Mouse (Mus musculus): ENCODE measurements around the gene Klhl40. TPM values are rescaled to one million over a fixed set of nuclear protein-coding genes. Genes with fewer than 3 reads are reported as not detected.
A peak's percentile ranks its signal among the peaks of the same experiment; 100 is the strongest.

Klhl40 gene
- polyA plus RNA-seq, 1 experiment from 2014 or later: 3.6 TPM

DNA sequence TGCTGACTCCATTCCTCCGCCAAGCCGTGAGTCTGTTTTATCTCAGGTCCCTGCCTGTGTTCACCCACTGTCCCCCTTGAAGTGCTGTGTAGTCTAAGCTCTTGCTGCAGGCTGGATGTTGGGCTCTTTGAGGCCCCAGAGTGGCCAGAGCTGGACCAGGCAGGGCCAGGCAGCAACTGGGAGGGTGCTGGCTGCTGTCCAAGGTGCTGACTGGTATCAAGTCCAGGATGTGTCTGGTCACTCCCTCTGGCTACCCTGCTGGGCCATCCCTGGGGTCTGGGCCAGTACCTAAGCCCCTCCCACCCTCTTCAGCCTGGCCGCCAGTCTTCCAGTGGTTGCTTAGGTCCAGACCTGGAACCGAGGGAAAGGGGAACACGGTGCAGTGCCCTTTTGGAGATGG, 13.8 kb downstream of the Klhl40 start:
- ATAC-seq (ENCODE audit: insufficient read depth, low FRiP score, low TSS enrichment) (no peak), DNase-seq (ENCODE audit: low spot score) (peak; percentile 61)
- H3K4me3 ChIP-seq (ENCODE audit: low read depth, low read length): no peak overlapping the region
- 27% methylated on average over 5 of the region's 5 CpGs for WGBS
- H3K36me3 ChIP-seq (ENCODE audit: control insufficient read depth, insufficient read depth, low read length): no peaks in the 10 kb centered on the region
- no peak overlapping the region for H3K27ac ChIP-seq (ENCODE audit: low read depth, low read length)
- H3K27me3 ChIP-seq (ENCODE audit: control insufficient read depth, insufficient read depth, low read length): no peaks in the 10 kb centered on the region
- no peak overlapping the region for H3K9ac ChIP-seq (ENCODE audit: low read length)
- H3K4me2 ChIP-seq (ENCODE audit: low read depth): no peak overlapping the region
- no peaks in the 10 kb centered on the region for H3K9me3 ChIP-seq (ENCODE audit: control insufficient read depth, low read length)
- no peaks in the 10 kb centered on the region for H3K4me1 ChIP-seq (ENCODE audit: control insufficient read depth, insufficient read depth, low read length)

DNA sequence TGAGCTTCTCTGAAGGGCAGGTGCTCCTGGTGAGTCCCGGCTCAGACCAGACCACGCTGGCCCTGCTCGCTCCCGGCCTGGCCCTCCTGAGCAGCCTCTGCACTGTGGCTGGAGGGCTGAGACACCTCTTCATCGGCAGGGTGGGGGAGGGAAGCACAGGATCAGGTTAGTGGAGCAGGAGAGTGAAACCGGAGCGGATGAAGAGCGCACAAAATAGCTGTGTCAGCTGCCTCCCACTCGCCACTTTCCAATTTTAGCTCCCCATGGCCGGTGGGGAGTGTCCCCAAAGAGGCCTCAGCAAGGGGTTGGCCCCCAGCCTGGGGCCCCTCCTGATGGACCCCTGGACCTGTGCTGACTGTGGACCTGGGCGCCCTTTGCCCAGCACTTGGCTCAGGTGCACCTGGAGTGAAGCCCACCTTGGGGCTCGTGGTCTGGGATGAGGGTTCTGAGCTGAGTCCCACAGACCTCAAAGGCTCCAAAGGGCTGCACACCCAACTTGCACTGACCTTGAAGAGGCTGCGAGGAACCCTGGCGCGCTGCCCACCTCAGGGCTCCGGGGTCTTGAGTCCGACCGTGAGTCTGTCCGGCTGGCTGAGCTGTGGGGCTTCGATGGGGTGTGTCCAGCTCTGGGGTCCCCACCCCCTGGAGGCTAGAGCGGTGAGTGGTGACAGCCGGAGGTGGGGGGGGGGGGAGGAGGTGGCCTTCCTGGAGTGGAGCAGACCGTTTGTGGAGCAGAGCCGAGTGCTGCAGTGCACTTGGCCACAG, 14.5 kb downstream of the Klhl40 start, which contains the start of gene Hhatl:
Hhatl (minus strand) TSS at position 751 of the 765 bp plus-strand sequence.
- DNase-seq (ENCODE audit: low spot score): no peak
- no peaks in the 10 kb centered on the region for H3K27me3 ChIP-seq (ENCODE audit: control insufficient read depth, insufficient read depth, low read length)
- H3K36me3 ChIP-seq (ENCODE audit: control insufficient read depth, insufficient read depth, low read length): no peaks in the 10 kb centered on the region
- H3K4me1 ChIP-seq (ENCODE audit: control insufficient read depth, insufficient read depth, low read length): no peaks in the 10 kb centered on the region
- no peak within 1 kb of the TSS for H3K27ac ChIP-seq (ENCODE audit: low read depth, low read length)
- no peak within 1 kb of the TSS for H3K4me2 ChIP-seq (ENCODE audit: low read depth)
- H3K9ac ChIP-seq (ENCODE audit: low read length): no peak within 1 kb of the TSS
- 53% methylated on average over 21 of the region's 24 CpGs for WGBS
- no peak within 1 kb of the TSS for H3K4me3 ChIP-seq (ENCODE audit: low read depth, low read length)
- ATAC-seq (ENCODE audit: insufficient read depth, low FRiP score, low TSS enrichment): no peak
- no peaks in the 10 kb centered on the region for H3K9me3 ChIP-seq (ENCODE audit: control insufficient read depth, low read length)

DNA sequence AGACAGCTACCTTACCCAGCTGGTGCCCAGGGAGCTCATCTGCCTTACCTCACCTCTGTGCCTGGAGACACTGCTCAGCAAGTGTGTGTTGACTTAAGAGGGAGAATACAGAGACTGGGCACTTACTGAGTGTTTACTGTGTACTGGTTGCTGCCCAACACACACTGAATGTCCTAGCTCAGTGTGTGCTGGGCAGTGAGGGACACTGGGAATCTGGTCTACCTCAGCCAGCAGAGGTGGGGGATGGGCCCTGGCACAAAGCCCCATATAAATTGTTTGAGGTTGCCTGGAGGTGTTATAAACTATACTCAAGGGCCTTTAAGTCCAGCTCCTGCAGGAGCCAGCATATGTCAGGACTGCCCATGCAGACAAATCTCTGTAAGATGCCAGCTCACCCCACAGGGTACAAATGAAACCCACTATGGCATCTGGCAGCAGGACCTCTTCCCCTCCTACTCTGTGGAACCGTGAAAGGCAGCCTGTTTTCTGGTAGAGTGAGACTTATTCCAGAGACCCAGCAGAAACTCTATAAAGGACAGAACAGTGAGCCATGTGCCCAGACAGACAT, 17.6 kb downstream of the Klhl40 start:
- H3K4me2 ChIP-seq (ENCODE audit: low read depth): no peak overlapping the region
- H3K36me3 ChIP-seq (ENCODE audit: control insufficient read depth, insufficient read depth, low read length): no peaks in the 10 kb centered on the region
- WGBS: 58% methylated on average over 1 of the region's 1 CpGs
- H3K9ac ChIP-seq (ENCODE audit: low read length): no peak overlapping the region
- no peaks in the 10 kb centered on the region for H3K4me1 ChIP-seq (ENCODE audit: control insufficient read depth, insufficient read depth, low read length)
- ATAC-seq (ENCODE audit: insufficient read depth, low FRiP score, low TSS enrichment): no peak
- DNase-seq (ENCODE audit: low spot score): no peak
- no peak overlapping the region for H3K4me3 ChIP-seq (ENCODE audit: low read depth, low read length)
- no peak overlapping the region for H3K27ac ChIP-seq (ENCODE audit: low read depth, low read length)
- H3K27me3 ChIP-seq (ENCODE audit: control insufficient read depth, insufficient read depth, low read length): no peaks in the 10 kb centered on the region
- no peaks in the 10 kb centered on the region for H3K9me3 ChIP-seq (ENCODE audit: control insufficient read depth, low read length)

DNA sequence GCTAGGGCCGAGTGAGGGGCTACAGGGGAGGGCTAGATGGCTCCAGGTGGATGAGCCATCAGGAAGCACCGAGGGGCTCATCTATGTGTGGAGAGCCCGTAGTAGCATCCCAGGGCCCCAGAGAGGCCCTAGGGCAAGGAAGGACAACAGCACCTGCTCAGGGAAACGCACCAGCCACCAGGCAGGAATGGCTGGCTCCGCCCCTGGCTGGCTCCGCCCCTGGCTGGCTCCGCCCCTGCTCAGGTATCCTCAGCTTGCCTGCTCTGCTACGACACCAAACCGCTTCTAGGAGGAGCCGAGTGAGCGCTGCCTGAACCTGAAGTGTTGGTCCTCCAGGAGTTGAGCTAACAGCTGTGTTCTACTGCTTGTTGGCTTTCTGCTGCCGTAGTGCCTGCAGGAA, 20.3 kb downstream of the Klhl40 start:
- Histone ChIP-seq H3K4me2 (ENCODE audit: low read depth) (no peak overlapping the region), H3K27ac (ENCODE audit: low read depth, low read length) (no peak overlapping the region), H3K9me3 (ENCODE audit: control insufficient read depth, low read length) (no peaks in the 10 kb centered on the region), H3K9ac (ENCODE audit: low read length) (no peak overlapping the region), H3K36me3 (ENCODE audit: control insufficient read depth, insufficient read depth, low read length) (no peaks in the 10 kb centered on the region), H3K4me1 (ENCODE audit: control insufficient read depth, insufficient read depth, low read length) (no peaks in the 10 kb centered on the region; the same call in 1 of the 2 replicates), H3K4me3 (ENCODE audit: low read depth, low read length) (no peak overlapping the region), H3K27me3 (ENCODE audit: control insufficient read depth, insufficient read depth, low read length) (no peaks in the 10 kb centered on the region)
- DNase-seq (ENCODE audit: low spot score): no peak
- ATAC-seq (ENCODE audit: insufficient read depth, low FRiP score, low TSS enrichment): no peak
- 7% methylated on average over 12 of the region's 12 CpGs for WGBS

DNA sequence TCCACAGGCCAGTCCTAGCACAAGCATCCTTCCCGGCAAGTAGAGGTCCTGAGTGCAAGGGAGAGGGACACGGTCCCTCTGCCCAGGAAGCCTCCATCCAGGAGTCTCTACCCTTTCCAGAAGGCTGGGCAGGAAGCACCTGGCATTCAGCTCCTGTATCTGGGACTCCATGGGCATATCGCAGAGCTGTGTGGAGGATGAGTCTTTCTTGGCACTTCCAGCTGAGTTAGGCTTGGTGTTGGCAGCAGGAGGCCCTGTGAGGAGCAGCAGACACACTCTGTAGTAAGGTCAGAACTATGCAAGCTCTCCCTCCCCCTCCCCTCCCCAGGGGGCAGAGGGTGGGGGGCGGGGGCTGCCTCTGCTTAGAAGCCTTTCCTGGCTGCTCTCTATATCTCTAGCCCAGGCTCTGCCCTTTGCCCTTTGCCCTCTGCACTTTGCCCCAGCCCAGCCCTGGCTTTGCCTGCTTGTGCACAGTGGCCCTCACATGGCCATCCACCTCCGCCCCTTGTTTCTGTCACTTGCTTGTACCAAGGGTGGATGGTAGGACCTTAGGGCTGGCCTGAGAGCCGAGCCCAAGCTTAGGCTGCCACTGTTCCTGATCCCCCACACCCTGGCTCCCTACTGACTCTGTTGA, 21.6 kb downstream of the Klhl40 start:
- 0 out of 2 replicates have a peak overlapping the region, but pooled peaks have one; percentile 23 for H3K9ac ChIP-seq (ENCODE audit: low read length)
- H3K4me1 ChIP-seq (ENCODE audit: control insufficient read depth, insufficient read depth, low read length): no peaks in the 10 kb centered on the region; the same call in 1 of the 2 replicates
- no peaks in the 10 kb centered on the region for H3K36me3 ChIP-seq (ENCODE audit: control insufficient read depth, insufficient read depth, low read length)
- DNase-seq (ENCODE audit: low spot score) (no peak), ATAC-seq (ENCODE audit: insufficient read depth, low FRiP score, low TSS enrichment) (no peak)
- no peak overlapping the region for H3K4me2 ChIP-seq (ENCODE audit: low read depth)
- no peak overlapping the region for H3K27ac ChIP-seq (ENCODE audit: low read depth, low read length)
- 46% methylated on average over 6 of the region's 6 CpGs for WGBS
- H3K4me3 ChIP-seq (ENCODE audit: low read depth, low read length): no peak overlapping the region
- H3K9me3 ChIP-seq (ENCODE audit: control insufficient read depth, low read length): no peaks in the 10 kb centered on the region
- H3K27me3 ChIP-seq (ENCODE audit: control insufficient read depth, insufficient read depth, low read length): no peaks in the 10 kb centered on the region

DNA sequence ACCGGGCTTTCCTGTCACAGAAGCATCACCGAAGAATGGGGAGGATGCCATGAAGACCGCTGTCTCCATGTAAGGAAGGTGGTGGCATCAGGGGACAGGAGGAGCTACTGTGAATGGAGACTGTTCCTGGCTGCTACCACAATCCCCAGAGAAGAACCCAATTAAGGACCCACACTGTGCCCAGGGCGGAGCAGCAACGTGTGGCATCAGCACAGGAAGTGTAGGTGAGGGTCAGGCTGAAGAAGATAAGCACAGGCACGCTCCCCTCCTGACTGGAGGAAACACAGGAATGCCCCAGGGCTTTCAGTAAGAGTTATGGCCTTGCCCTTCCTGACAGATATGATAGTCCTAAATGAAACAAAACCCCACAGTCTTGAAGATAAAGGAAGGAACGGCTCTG, 25.3 kb downstream of the Klhl40 start:
- Histone ChIP-seq H3K4me3 (ENCODE audit: low read depth, low read length) (no peak overlapping the region), H3K4me1 (ENCODE audit: control insufficient read depth, insufficient read depth, low read length) (no peaks in the 10 kb centered on the region; the same call in 1 of the 2 replicates), H3K9ac (ENCODE audit: low read length) (no peak overlapping the region), H3K9me3 (ENCODE audit: control insufficient read depth, low read length) (no peaks in the 10 kb centered on the region), H3K36me3 (ENCODE audit: control insufficient read depth, insufficient read depth, low read length) (no peaks in the 10 kb centered on the region), H3K27me3 (ENCODE audit: control insufficient read depth, insufficient read depth, low read length) (no peaks in the 10 kb centered on the region), H3K4me2 (ENCODE audit: low read depth) (no peak overlapping the region), H3K27ac (ENCODE audit: low read depth, low read length) (no peak overlapping the region)
- no peak for DNase-seq (ENCODE audit: low spot score)
- ATAC-seq (ENCODE audit: insufficient read depth, low FRiP score, low TSS enrichment): no peak
- WGBS: 72% methylated on average over 7 of the region's 7 CpGs

DNA sequence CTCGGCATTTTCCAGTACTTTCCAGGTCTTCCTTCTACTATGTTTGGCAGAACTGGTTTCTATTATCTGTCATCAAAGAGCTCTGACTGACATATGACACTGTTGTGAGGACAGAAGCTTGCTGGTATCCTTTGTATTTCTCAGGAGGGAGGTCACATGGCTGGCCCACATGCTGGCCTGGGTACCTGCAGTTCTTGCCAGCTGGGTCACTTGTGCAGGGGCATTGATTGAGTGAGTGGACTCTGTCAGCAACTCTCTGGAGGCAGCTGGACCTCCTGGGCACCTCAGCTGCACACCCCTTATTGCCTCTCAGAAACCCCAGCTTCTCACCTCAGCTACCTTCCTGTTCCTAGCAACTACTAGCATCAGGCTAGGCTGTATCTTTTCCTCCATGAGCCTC, 30.1 kb downstream of the Klhl40 start:
- peaks cover 19% of the 10 kb centered on the region for H3K4me1 ChIP-seq (ENCODE audit: control insufficient read depth, insufficient read depth, low read length)
- ATAC-seq (ENCODE audit: insufficient read depth, low FRiP score, low TSS enrichment): no peak

DNA sequence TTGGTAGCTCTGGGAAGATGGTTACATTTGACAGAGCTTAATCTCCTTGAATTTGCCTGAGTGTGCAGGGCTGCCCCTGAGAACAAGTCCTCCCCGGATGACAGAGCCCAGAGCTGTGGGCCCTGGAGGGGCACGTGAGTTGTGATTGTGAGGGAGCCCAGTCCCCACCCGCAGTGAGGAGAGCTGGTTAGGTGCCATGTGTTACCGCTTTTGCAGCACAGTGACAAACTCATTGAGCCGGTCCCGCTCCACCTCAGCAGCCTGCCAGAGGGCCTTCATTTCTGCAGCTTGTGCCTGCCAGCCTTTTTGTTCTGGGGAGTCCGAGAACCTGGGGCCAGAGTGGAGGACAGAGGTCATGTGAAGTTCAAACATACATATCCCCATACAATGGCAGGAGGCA, 30.5 kb downstream of the Klhl40 start:
- 60% methylated on average over 7 of the region's 7 CpGs for WGBS
- ATAC-seq (ENCODE audit: insufficient read depth, low FRiP score, low TSS enrichment) (no peak), DNase-seq (ENCODE audit: low spot score) (no peak)
- H3K4me3 ChIP-seq (ENCODE audit: low read depth, low read length): no peak overlapping the region
- no peak overlapping the region for H3K27ac ChIP-seq (ENCODE audit: low read depth, low read length)
- no peaks in the 10 kb centered on the region for H3K36me3 ChIP-seq (ENCODE audit: control insufficient read depth, insufficient read depth, low read length)
- H3K4me1 ChIP-seq (ENCODE audit: control insufficient read depth, insufficient read depth, low read length): peaks cover 19% of the 10 kb centered on the region
- no peaks in the 10 kb centered on the region for H3K27me3 ChIP-seq (ENCODE audit: control insufficient read depth, insufficient read depth, low read length)
- H3K9me3 ChIP-seq (ENCODE audit: control insufficient read depth, low read length): no peaks in the 10 kb centered on the region
- H3K9ac ChIP-seq (ENCODE audit: low read length): 0 out of 2 replicates have a peak overlapping the region, but pooled peaks have one; percentile 10
- H3K4me2 ChIP-seq (ENCODE audit: low read depth): no peak overlapping the region

More for the DNA sequence above, 30.1 kb downstream of the Klhl40 start:
- Histone ChIP-seq H3K9me3 (ENCODE audit: control insufficient read depth, low read length) (no peaks in the 10 kb centered on the region), H3K9ac (ENCODE audit: low read length) (no peak overlapping the region), H3K36me3 (ENCODE audit: control insufficient read depth, insufficient read depth, low read length) (no peaks in the 10 kb centered on the region), H3K4me3 (ENCODE audit: low read depth, low read length) (no peak overlapping the region), H3K27me3 (ENCODE audit: control insufficient read depth, insufficient read depth, low read length) (no peaks in the 10 kb centered on the region), H3K4me2 (ENCODE audit: low read depth) (no peak overlapping the region), H3K27ac (ENCODE audit: low read depth, low read length) (no peak overlapping the region)
- WGBS: 73% methylated on average over 1 of the region's 1 CpGs
- no peak for DNase-seq (ENCODE audit: low spot score)

All from neural tube, embryonic 11.5 days (tissue).